Mouse (Mus musculus) midbrain, postnatal 0 days (tissue): ENCODE measurements at regions not wholly inside any gene's neighbourhood (a gene's known extent, or its start where the extent isn't known, plus 50 kb on each side); places are given as distances from the start of the nearest gene placed in this dataset.

Experiments
- ATAC-seq: fragments of 200-750 bp; cut with Nextera tagmentation; 2 replicates; pipeline ENCODE4 v1.8.0; 2017; ENCODE audit warnings: moderate number of reproducible peaks, mild to moderate bottlenecking, moderate TSS enrichment, moderate library complexity; ENCODE audit not compliant: low FRiP score
- DNase-seq: peaks from one replicate; pipeline ENCODE4 v3.0.0-alpha.2; 2015; ENCODE audit warnings: low spot score
- H3K27ac ChIP-seq: fragments of 300-500 bp; sonication (generic); 2 replicates; pipeline ENCODE4 v1.5.1; 2014; ENCODE audit warnings: low read depth, mild to moderate bottlenecking, low read length, mixed read lengths
- H3K27me3 ChIP-seq: fragments of 300-500 bp; sonication (generic); 2 replicates; pipeline ENCODE4 v1.6.1; 2014; ENCODE audit warnings: low read length, control low read depth, mixed read lengths; ENCODE audit not compliant: insufficient read depth
- H3K36me3 ChIP-seq: fragments of 300-500 bp; sonication (generic); 2 replicates; pipeline ENCODE4 v1.6.1; 2014; ENCODE audit warnings: low read length, control low read depth, mixed read lengths; ENCODE audit not compliant: insufficient read depth
- H3K4me1 ChIP-seq: fragments of 300-500 bp; sonication (generic); 2 replicates; pipeline ENCODE4 v1.6.1; 2014; ENCODE audit warnings: mild to moderate bottlenecking, control low read depth, antibody characterized with exemption, low read length, mixed read lengths; ENCODE audit not compliant: insufficient read depth
- H3K4me2 ChIP-seq: fragments of 300-500 bp; sonication (generic); 2 replicates; pipeline ENCODE4 v1.6.1; 2014; ENCODE audit warnings: low read depth, mild to moderate bottlenecking, low read length, mixed read lengths; ENCODE audit not compliant: poor library complexity, severe bottlenecking
- H3K4me3 ChIP-seq: fragments of 300-500 bp; sonication (generic); 2 replicates; pipeline ENCODE4 v1.5.1; 2014; ENCODE audit warnings: low read depth, mild to moderate bottlenecking, low read length, moderate library complexity
- H3K9ac ChIP-seq: fragments of 300-500 bp; sonication (generic); replicated peaks from 2 replicates; pipeline ENCODE4 v1.6.1; 2014; ENCODE audit warnings: mild to moderate bottlenecking, low read length, moderate library complexity, mixed read lengths; ENCODE audit not compliant: poor library complexity, severe bottlenecking
- H3K9me3 ChIP-seq: fragments of 300-500 bp; sonication (generic); 2 replicates; pipeline ENCODE4 v1.6.1; 2016; ENCODE audit warnings: low read length, control low read depth
- CTCF ChIP-seq: IDR thresholded peaks from 2 replicates; pipeline ENCODE4 v1.5.1; 2016; ENCODE audit warnings: antibody characterized with exemption, mild to moderate bottlenecking
- WGBS: fragments of 180-500 bp; shearing (Covaris S2); extraction: QIAGEN DNeasy Blood & Tissue Kit; methylation state at CpG from one replicate; pipeline ENCODE4 v1.1.7; 2014; 5-methylcytosine and 5-hydroxymethylcytosine counted together

DNA sequence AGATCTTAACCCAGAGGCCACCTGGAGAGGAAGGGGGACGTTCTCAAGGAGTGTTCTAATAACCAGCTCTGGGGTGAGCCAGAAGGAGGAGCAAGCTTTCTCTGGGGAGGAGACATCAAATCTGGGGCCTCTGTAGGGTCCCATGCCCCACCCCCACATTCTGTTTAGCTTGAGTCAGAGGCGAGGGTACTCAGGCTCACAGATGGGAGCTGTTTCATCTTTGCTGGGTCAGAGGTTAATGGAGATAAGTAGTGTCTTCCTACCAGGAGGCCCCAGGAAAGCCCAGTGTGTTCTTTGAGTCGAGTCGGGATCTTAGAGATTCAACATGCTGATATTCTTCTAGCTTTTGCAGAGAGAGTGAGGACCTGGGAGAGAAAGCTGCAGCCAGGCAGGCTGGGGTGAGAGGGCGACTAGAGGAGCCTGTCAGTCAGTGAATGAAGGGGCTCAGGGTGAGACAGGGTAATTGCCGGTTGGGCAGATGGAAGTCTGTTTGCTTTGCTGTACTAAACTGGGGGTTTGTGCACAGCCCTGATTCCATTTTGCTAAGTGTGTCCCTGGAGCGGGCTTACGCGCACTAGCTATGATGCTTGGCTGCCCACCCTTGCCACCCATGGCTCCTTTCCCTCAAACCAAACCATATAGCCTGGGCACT lies 124.0 kb downstream of the Dact1 start:
- no peak for TF ChIP-seq CTCF
- Histone ChIP-seq H3K27ac (no peak overlapping the region), H3K36me3 (no peaks in the 10 kb centered on the region), H3K4me1 (no peaks in the 10 kb centered on the region), H3K4me3 (no peak overlapping the region), H3K9ac (no peak overlapping the region), H3K9me3 (no peaks in the 10 kb centered on the region), H3K4me2 (no peak overlapping the region), H3K27me3 (no peaks in the 10 kb centered on the region)
- 42% methylated on average over 9 of the region's 9 CpGs for WGBS
- DNase-seq (no peak), ATAC-seq (no peak)

DNA sequence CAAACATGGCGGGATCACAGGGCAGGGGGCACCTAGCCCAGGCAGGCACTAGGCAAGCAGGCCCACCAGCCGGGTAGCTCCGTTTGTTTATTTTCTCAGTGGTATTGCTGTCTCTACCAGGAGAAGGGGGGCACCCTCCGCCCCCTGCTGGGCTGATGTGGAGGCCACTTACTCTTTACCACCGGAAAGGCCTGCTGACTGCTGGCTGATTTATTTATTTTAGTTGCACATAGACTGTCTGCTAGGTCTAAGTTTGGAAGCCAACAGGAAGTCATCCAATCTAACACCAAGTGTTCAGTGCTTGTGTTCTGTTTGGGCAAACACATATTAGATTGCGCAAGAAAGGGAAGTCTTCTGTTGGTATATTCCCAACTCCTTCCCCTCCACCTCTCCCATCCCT lies 128.6 kb downstream of the Dact1 start:
- 69% methylated on average over 6 of the region's 6 CpGs for WGBS
- no peak overlapping the region for H3K4me3 ChIP-seq
- no peak overlapping the region for H3K9ac ChIP-seq
- no peak for DNase-seq
- H3K36me3 ChIP-seq: no peaks in the 10 kb centered on the region
- H3K4me2 ChIP-seq: no peak overlapping the region
- H3K27ac ChIP-seq: no peak overlapping the region
- no peaks in the 10 kb centered on the region for H3K9me3 ChIP-seq
- ATAC-seq: no peak
- no peaks in the 10 kb centered on the region for H3K27me3 ChIP-seq
- peak; percentile 20; the same call in 1 of the 2 replicates for TF ChIP-seq CTCF
- H3K4me1 ChIP-seq: no peaks in the 10 kb centered on the region

- no peak for ATAC-seq
- 90% methylated on average over 3 of the region's 3 CpGs for WGBS
Observed at GRCm38 (mm10) chr12:71440863-71441262, 131.2 kb downstream of the Dact1 start.

GRCm38 (mm10) chr12:71441272-71441671 lies 131.6 kb downstream of the Dact1 start:
- H3K36me3 ChIP-seq: no peaks in the 10 kb centered on the region
- H3K9ac ChIP-seq: no peak overlapping the region
- no peak overlapping the region for H3K27ac ChIP-seq
- ATAC-seq (no peak), DNase-seq (no peak)
- no peak overlapping the region for H3K4me2 ChIP-seq
- H3K9me3 ChIP-seq: no peaks in the 10 kb centered on the region
- no peaks in the 10 kb centered on the region for H3K27me3 ChIP-seq
- WGBS: 91% methylated on average over 5 of the region's 5 CpGs
- TF ChIP-seq CTCF: no peak
- H3K4me1 ChIP-seq: no peaks in the 10 kb centered on the region
- H3K4me3 ChIP-seq: no peak overlapping the region

More at GRCm38 (mm10) chr12:71440863-71441262, 131.2 kb downstream of the Dact1 start:
- Histone ChIP-seq H3K4me1 (no peaks in the 10 kb centered on the region), H3K4me2 (no peak overlapping the region), H3K27me3 (no peaks in the 10 kb centered on the region), H3K9me3 (no peaks in the 10 kb centered on the region), H3K27ac (no peak overlapping the region), H3K36me3 (no peaks in the 10 kb centered on the region), H3K4me3 (no peak overlapping the region), H3K9ac (no peak overlapping the region)
- no peak for TF ChIP-seq CTCF
- no peak for DNase-seq

GRCm38 (mm10) chr12:71446177-71446891 lies 136.7 kb downstream of the Dact1 start:
- no peak overlapping the region for H3K4me2 ChIP-seq
- H3K27ac ChIP-seq: no peak overlapping the region
- H3K9me3 ChIP-seq: no peaks in the 10 kb centered on the region
- H3K27me3 ChIP-seq: no peaks in the 10 kb centered on the region
- H3K36me3 ChIP-seq: no peaks in the 10 kb centered on the region
- TF ChIP-seq CTCF: no peak
- no peak overlapping the region for H3K9ac ChIP-seq
- 77% methylated on average over 8 of the region's 8 CpGs for WGBS
- no peaks in the 10 kb centered on the region for H3K4me1 ChIP-seq
- no peak overlapping the region for H3K4me3 ChIP-seq
- no peak for DNase-seq
- no peak for ATAC-seq

DNA sequence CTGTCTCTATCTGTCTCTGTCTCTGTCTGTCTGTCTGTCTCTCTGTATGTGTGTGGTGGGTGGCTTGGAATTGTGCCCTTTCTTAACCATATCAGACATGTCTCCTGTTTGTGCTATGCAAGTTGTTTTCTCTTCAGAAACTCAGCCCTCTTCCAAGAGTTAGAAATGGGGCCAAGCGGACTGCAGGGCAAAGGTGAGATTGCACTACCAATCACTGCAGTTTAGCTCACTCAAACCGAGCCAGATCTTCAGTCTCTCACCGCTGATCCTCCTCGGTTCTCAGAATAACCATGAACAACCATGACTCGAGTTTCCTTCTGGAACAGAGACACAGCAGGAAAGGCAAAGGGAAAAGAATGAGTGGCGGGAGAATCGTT lies 137.2 kb downstream of the Dact1 start:
- WGBS: 36% methylated on average over 7 of the region's 7 CpGs
- H3K4me3 ChIP-seq: no peak overlapping the region
- H3K9me3 ChIP-seq: no peaks in the 10 kb centered on the region
- H3K27ac ChIP-seq: no peak overlapping the region
- no peaks in the 10 kb centered on the region for H3K27me3 ChIP-seq
- no peak for ATAC-seq
- H3K4me2 ChIP-seq: no peak overlapping the region
- DNase-seq: no peak
- no peaks in the 10 kb centered on the region for H3K36me3 ChIP-seq
- TF ChIP-seq CTCF: no peak
- H3K4me1 ChIP-seq: no peaks in the 10 kb centered on the region
- H3K9ac ChIP-seq: no peak overlapping the region
